In genomic region chr1:51625079-51625478, GRCm38 (mm10) we compare ENCODE assay signal across 25 mouse cellular contexts.
DNase-seq lines count a peak whose midpoint lies in the region; ATAC-seq and TF ChIP-seq lines count a peak whose summit lies in the region.
"Had no signal": no experiment of that assay in that cellular context is flagged by ENCODE, and none has a peak within 500 bp of the region (broad histone marks: within the 10 kb centered on the region; RNA-seq: fewer than 3 reads in every experiment).

No protein-coding gene starts in this region.

- no peak for TF ChIP-seq CTCF in ES-Bruce4 (IDR thresholded peaks at IDR 0.05; ENCODE audit: low read depth, low read length)

- H3K4me3 ChIP-seq in ES-Bruce4 (ENCODE audit: low read depth, low read length) (peak overlapping the region; percentile 20), ES-E14 (ENCODE audit: insufficient read depth in 1 of 2, low read depth in 1 of 2, low read length in 2 of 2, poor library complexity in 1 of 2, severe bottlenecking in 1 of 2) (peak overlapping the region in 1 of 2 experiments; percentile 71; a peak in 3 of 4 replicates)
- H3K4me3 ChIP-seq in stomach, embryonic 15.5 days (replicated peaks) = no peak overlapping the region
- H3K4me3 ChIP-seq in forebrain, embryonic 16.5 days (replicated peaks; ENCODE audit: low read length) = no peak overlapping the region
- H3K4me3 ChIP-seq in hindbrain, embryonic 11.5 days (ENCODE audit: low read depth, low read length) = no peak overlapping the region
- H3K4me3 ChIP-seq: forebrain, embryonic 10.5 days; forebrain, embryonic 13.5 days; heart, embryonic 12.5 days; heart, embryonic 15.5 days; hindbrain, embryonic 10.5 days had no signal

- H3K4me2 ChIP-seq in stomach, embryonic 15.5 days = no peak overlapping the region
- H3K4me2 ChIP-seq in forebrain, embryonic 16.5 days (ENCODE audit: low read length) = no peak overlapping the region
- H3K4me2 ChIP-seq in hindbrain, embryonic 11.5 days (replicated peaks; ENCODE audit: low read depth, low read length) = no peak overlapping the region
- H3K4me2 ChIP-seq: forebrain, embryonic 13.5 days; heart, embryonic 12.5 days; heart, embryonic 15.5 days; hindbrain, embryonic 14.5 days had no signal

- TF ChIP-seq EP300 in ES-Bruce4 (IDR thresholded peaks at IDR 0.05; ENCODE audit: insufficient read depth, low read depth, low read length) = no peak

- H3K36me3 ChIP-seq in ES-Bruce4 (ENCODE audit: control insufficient read depth, insufficient read depth, low read length, poor library complexity, severe bottlenecking) (no peaks in the 10 kb centered on the region), ES-E14 (ENCODE audit: control insufficient read depth, insufficient read depth, low read length, poor library complexity, severe bottlenecking) (no peaks in the 10 kb centered on the region)
- no peaks in the 10 kb centered on the region for H3K36me3 ChIP-seq in stomach, embryonic 15.5 days
- no peaks in the 10 kb centered on the region for H3K36me3 ChIP-seq in forebrain, embryonic 16.5 days (ENCODE audit: control insufficient read depth, insufficient read depth)
- no peaks in the 10 kb centered on the region for H3K36me3 ChIP-seq in hindbrain, embryonic 11.5 days (ENCODE audit: control insufficient read depth, insufficient read depth, low read length)
- H3K36me3 ChIP-seq: forebrain, embryonic 10.5 days; heart, embryonic 12.5 days; heart, embryonic 15.5 days; hindbrain, embryonic 10.5 days had no signal

- H3K9me3 ChIP-seq in ES-Bruce4 (replicated peaks; ENCODE audit: control insufficient read depth, insufficient read depth, low read length, poor library complexity, severe bottlenecking) (no peaks in the 10 kb centered on the region), ES-E14 (ENCODE audit: control insufficient read depth, insufficient read depth, low read depth, low read length) (no peaks in the 10 kb centered on the region)
- no peaks in the 10 kb centered on the region for H3K9me3 ChIP-seq in stomach, embryonic 15.5 days
- no peaks in the 10 kb centered on the region for H3K9me3 ChIP-seq in forebrain, embryonic 16.5 days (ENCODE audit: control insufficient read depth, low read length)
- H3K9me3 ChIP-seq in hindbrain, embryonic 11.5 days (ENCODE audit: control insufficient read depth, low read length) = no peaks in the 10 kb centered on the region
- H3K9me3 ChIP-seq: forebrain, embryonic 10.5 days; forebrain, embryonic 13.5 days; heart, embryonic 12.5 days; heart, embryonic 15.5 days; hindbrain, embryonic 10.5 days had no signal

- no peak for DNase-seq in ES-E14 (ENCODE audit: low read depth, low spot score)
- peak; percentile 19 for DNase-seq in large intestine, adult 2 months (ENCODE audit: low read depth, low spot score)
- no peak for DNase-seq in adrenal gland, postnatal 10 days
- DNase-seq in hindbrain, embryonic 11.5 days (ENCODE audit: low spot score) = no peak
- DNase-seq in frontal cortex, postnatal 10 days (ENCODE audit: low spot score in 2 of 2) = no peak
- DNase-seq: adrenal gland, postnatal 14 days; cerebellum, adult 11-12 months; cerebellum, adult 8-10 months; cerebellum, postnatal 10 days; forebrain, postnatal 0 days; gastrocnemius, postnatal 25 days; heart, adult 18-20 months; heart, postnatal 10 days; heart, postnatal 36 days had no signal

- 0 out of 2 replicates have a peak, but pooled peaks have one; percentile 43 for ATAC-seq in stomach, embryonic 15.5 days (ENCODE audit: insufficient read depth, low FRiP score, low read depth)
- no peak for ATAC-seq in forebrain, embryonic 16.5 days
- ATAC-seq in hindbrain, embryonic 11.5 days (ENCODE audit: low FRiP score) = no peak
- ATAC-seq: forebrain, embryonic 13.5 days; forebrain, postnatal 0 days; hindbrain, postnatal 0 days; intestine, embryonic 16.5 days had no signal

- H3K9ac ChIP-seq in ES-Bruce4 (ENCODE audit: low read depth, poor library complexity, severe bottlenecking) = peak overlapping the region; percentile 5; the same call in 1 of the 2 replicates
- H3K9ac ChIP-seq in ES-E14 (ENCODE audit: insufficient read depth, low read depth, low read length, poor library complexity, severe bottlenecking) = peak overlapping the region; percentile 65; the same call in 1 of the 2 replicates
- H3K9ac ChIP-seq in stomach, embryonic 15.5 days = no peak overlapping the region
- H3K9ac ChIP-seq in forebrain, embryonic 16.5 days (replicated peaks; ENCODE audit: low read depth, low read length) = no peak overlapping the region
- no peak overlapping the region for H3K9ac ChIP-seq in hindbrain, embryonic 11.5 days (ENCODE audit: low read depth, low read length)
- H3K9ac ChIP-seq: forebrain, embryonic 13.5 days; forebrain, postnatal 0 days; heart, embryonic 12.5 days; heart, embryonic 15.5 days; hindbrain, embryonic 14.5 days had no signal

- H3K27me3 ChIP-seq in ES-Bruce4 (ENCODE audit: control insufficient read depth, insufficient read depth, low read length, poor library complexity, severe bottlenecking) = no peaks in the 10 kb centered on the region
- no peaks in the 10 kb centered on the region for H3K27me3 ChIP-seq in stomach, embryonic 15.5 days (replicated peaks)
- no peaks in the 10 kb centered on the region for H3K27me3 ChIP-seq in forebrain, embryonic 16.5 days (replicated peaks; ENCODE audit: control insufficient read depth, insufficient read depth, low read length)
- H3K27me3 ChIP-seq in hindbrain, embryonic 11.5 days (ENCODE audit: control insufficient read depth, insufficient read depth, low read length) = no peaks in the 10 kb centered on the region
- H3K27me3 ChIP-seq: forebrain, embryonic 13.5 days; heart, embryonic 12.5 days; heart, embryonic 15.5 days had no signal

- in situ Hi-C loops in ES-E14 (cut with MboI; ENCODE audit: low sequenced_read_pairs in 2 of 2, unreplicated experiment in 2 of 2) = no loop called here

- H3K4me1 ChIP-seq in ES-Bruce4 (ENCODE audit: control insufficient read depth, insufficient read depth, low read length) (peaks cover 1% of the 10 kb centered on the region), ES-E14 (ENCODE audit: control insufficient read depth in 2 of 2, insufficient read depth in 2 of 2, low read length in 2 of 2, poor library complexity in 1 of 2) (peaks cover 8 to 12% of the 10 kb centered on the region in 2 experiments)
- H3K4me1 ChIP-seq in stomach, embryonic 15.5 days = no peaks in the 10 kb centered on the region
- H3K4me1 ChIP-seq in forebrain, embryonic 16.5 days (replicated peaks; ENCODE audit: control insufficient read depth, insufficient read depth, low read length) = peaks cover 8% of the 10 kb centered on the region
- no peaks in the 10 kb centered on the region for H3K4me1 ChIP-seq in hindbrain, embryonic 11.5 days (replicated peaks; ENCODE audit: control insufficient read depth, insufficient read depth, low read length)
- H3K4me1 ChIP-seq: heart, embryonic 12.5 days; heart, embryonic 15.5 days had no signal

- TF ChIP-seq POLR2A in ES-Bruce4 (IDR thresholded peaks at IDR 0.05; ENCODE audit: insufficient read depth, low read length) = no peak

- H3K27ac ChIP-seq in ES-Bruce4 (ENCODE audit: insufficient read depth, low read length) = peak overlapping the region; percentile 86
- H3K27ac ChIP-seq in ES-E14 (ENCODE audit: insufficient read depth, low read depth, low read length, poor library complexity, severe bottlenecking) = peak overlapping the region; percentile 81
- 0 out of 2 replicates have a peak overlapping the region, but pooled peaks have one; percentile 6 for H3K27ac ChIP-seq in stomach, embryonic 15.5 days
- no peak overlapping the region for H3K27ac ChIP-seq in forebrain, embryonic 16.5 days (ENCODE audit: low read length)
- H3K27ac ChIP-seq in hindbrain, embryonic 11.5 days (ENCODE audit: low read depth, low read length) = no peak overlapping the region
- H3K27ac ChIP-seq: forebrain, embryonic 10.5 days; forebrain, embryonic 13.5 days; heart, embryonic 15.5 days; hindbrain, embryonic 10.5 days; hindbrain, embryonic 14.5 days; hindbrain, postnatal 0 days had no signal

- 59% methylated on average over 7 of the region's 7 CpGs for WGBS in large intestine, adult 2 months
- WGBS in stomach, embryonic 15.5 days = 84% methylated on average over 7 of the region's 7 CpGs
- 91% methylated on average over 7 of the region's 7 CpGs for WGBS in forebrain, embryonic 16.5 days
- 95% methylated on average over 7 of the region's 7 CpGs for WGBS in hindbrain, embryonic 11.5 days

TF ChIP-seq in ES-E14, 5 proteins besides CTCF, POLR2A, EP300 and RAD21:
- TF ChIP-seq MAFK (IDR thresholded peaks at IDR 0.05; ENCODE audit: insufficient read depth, low read depth, low read length) = no peak
- TF ChIP-seq ZNF384 (IDR thresholded peaks at IDR 0.05; ENCODE audit: low read depth, low read length) = peak; percentile 73
- TF ChIP-seq CHD2 (IDR thresholded peaks at IDR 0.05; ENCODE audit: low read depth, low read length) = no peak
- TF ChIP-seq HCFC1 (IDR thresholded peaks at IDR 0.05; ENCODE audit: borderline replicate concordance, insufficient read depth, low read length) = no peak
- TF ChIP-seq ZC3H11A (IDR thresholded peaks at IDR 0.05; ENCODE audit: borderline replicate concordance, low read depth, low read length) = no peak

Comparison
In these comparisons a context has a peak if more than half of its experiments do, and no peak if none do; other contexts are left out.
1. H3K27ac ChIP-seq: peak in ES-Bruce4 (single experiment), ES-E14 (single experiment) and stomach, embryonic 15.5 days (single experiment); none in forebrain, embryonic 16.5 days (single experiment) and hindbrain, embryonic 11.5 days (single experiment).
2. H3K9ac ChIP-seq: peak in ES-Bruce4 (single experiment) and ES-E14 (single experiment); none in stomach, embryonic 15.5 days (single experiment), forebrain, embryonic 16.5 days (single experiment) and hindbrain, embryonic 11.5 days (single experiment).